8 mouse cellular contexts compared by ENCODE assay signal in genomic region chr13:32297398-32297797, GRCm38 (mm10). TPM values are rescaled to one million over a fixed set of nuclear protein-coding genes. Genes with fewer than 3 reads are reported as not detected.
A peak's percentile ranks its signal among the peaks of the same experiment; 100 is the strongest.
DNase-seq lines count a peak whose midpoint lies in the region; ATAC-seq and TF ChIP-seq lines count a peak whose summit lies in the region.

No protein-coding gene starts in this region.

- no peaks in the 10 kb centered on the region for H3K4me1 ChIP-seq in kidney, embryonic 15.5 days
- H3K4me1 ChIP-seq in lung, embryonic 14.5 days (ENCODE audit: insufficient read depth), result no peaks in the 10 kb centered on the region

- no peaks in the 10 kb centered on the region for H3K27me3 ChIP-seq in kidney, embryonic 15.5 days
- no peaks in the 10 kb centered on the region for H3K27me3 ChIP-seq in lung, embryonic 14.5 days (ENCODE audit: insufficient read depth, low read length)

- no peak overlapping the region for H3K9ac ChIP-seq in kidney, embryonic 15.5 days
- H3K9ac ChIP-seq in lung, embryonic 14.5 days, result no peak overlapping the region

- no peaks in the 10 kb centered on the region for H3K36me3 ChIP-seq in kidney, embryonic 15.5 days
- no peaks in the 10 kb centered on the region for H3K36me3 ChIP-seq in lung, embryonic 14.5 days (ENCODE audit: insufficient read depth)

- H3K9me3 ChIP-seq in kidney, embryonic 15.5 days (replicated peaks), result no peaks in the 10 kb centered on the region
- H3K9me3 ChIP-seq in lung, embryonic 14.5 days (ENCODE audit: low read depth, low read length), result no peaks in the 10 kb centered on the region

- H3K4me2 ChIP-seq in kidney, embryonic 15.5 days, result no peak overlapping the region
- H3K4me2 ChIP-seq in lung, embryonic 14.5 days, result no peak overlapping the region

- peak; percentile 72 for TF ChIP-seq CTCF in lung, embryonic 14.5 days (IDR thresholded peaks at IDR 0.05; ENCODE audit: low read depth)

- H3K27ac ChIP-seq in kidney, embryonic 15.5 days, result no peak overlapping the region
- no peak overlapping the region for H3K27ac ChIP-seq in lung, embryonic 14.5 days (ENCODE audit: low read depth)

- 38% methylated on average over 5 of the region's 5 CpGs for WGBS in kidney, embryonic 15.5 days
- 41% methylated on average over 5 of the region's 5 CpGs for WGBS in lung, embryonic 14.5 days

- H3K4me3 ChIP-seq in kidney, embryonic 15.5 days (replicated peaks), result no peak overlapping the region
- no peak overlapping the region for H3K4me3 ChIP-seq in lung, embryonic 14.5 days (ENCODE audit: low read depth, low read length)

- DNase-seq in cerebellum, adult 11 months, result peak; percentile 2
- DNase-seq in cerebellum, adult 8-10 months, result no peak
- peak; percentile 81 for DNase-seq in 416B (ENCODE audit: low read depth)
- DNase-seq in adrenal gland, postnatal 25 days, result peak; percentile 3
- peak; percentile 24 to 55 for DNase-seq in frontal cortex, postnatal 36 days (ENCODE audit: low spot score in 2 of 2)
- DNase-seq in lung, embryonic 14.5 days, result peak; percentile 78
- peak; percentile 22 for DNase-seq in right cerebral cortex, adult 18-20 months

- 0 out of 2 replicates have a peak, but pooled peaks have one; percentile 64 for ATAC-seq in kidney, embryonic 15.5 days (replicated peaks; ENCODE audit: low FRiP score)
- peak; percentile 24; the same call in 1 of the 2 replicates for ATAC-seq in lung, embryonic 14.5 days (ENCODE audit: insufficient read depth)

RNA-seq across cellular contexts. Expression of gene Gmds, which starts 41.1 kb away (rescaled TPM):
- 4.9 and 5.8 TPM in 2 replicates for total RNA-seq in adrenal gland, postnatal 25 days (2021)
- 31.8 and 39.3 TPM in 2 replicates for polyA plus RNA-seq in kidney, embryonic 15.5 days (2015; fragmentation: Nextera tagmentation; extraction: Ambion mirVana)
- 27.4 and 29.2 TPM in 2 replicates for polyA plus RNA-seq in lung, embryonic 14.5 days (2014; fragmentation: Nextera tagmentation; extraction: Ambion mirVana)
